Mouse (Mus musculus) ovary, postnatal 14 days (tissue): ENCODE data around the gene Adgrv1.
"Not testable (repeated sequence)": the region's sequence is repeated elsewhere in the genome, so short reads cannot be mapped to it uniquely, and the experiment has no call there.

Experiments
- DNase-seq: peaks from one replicate; pipeline ENCODE4 v3.0.0; 2022; ENCODE audit warnings: low spot score

Adgrv1 gene

DNA sequence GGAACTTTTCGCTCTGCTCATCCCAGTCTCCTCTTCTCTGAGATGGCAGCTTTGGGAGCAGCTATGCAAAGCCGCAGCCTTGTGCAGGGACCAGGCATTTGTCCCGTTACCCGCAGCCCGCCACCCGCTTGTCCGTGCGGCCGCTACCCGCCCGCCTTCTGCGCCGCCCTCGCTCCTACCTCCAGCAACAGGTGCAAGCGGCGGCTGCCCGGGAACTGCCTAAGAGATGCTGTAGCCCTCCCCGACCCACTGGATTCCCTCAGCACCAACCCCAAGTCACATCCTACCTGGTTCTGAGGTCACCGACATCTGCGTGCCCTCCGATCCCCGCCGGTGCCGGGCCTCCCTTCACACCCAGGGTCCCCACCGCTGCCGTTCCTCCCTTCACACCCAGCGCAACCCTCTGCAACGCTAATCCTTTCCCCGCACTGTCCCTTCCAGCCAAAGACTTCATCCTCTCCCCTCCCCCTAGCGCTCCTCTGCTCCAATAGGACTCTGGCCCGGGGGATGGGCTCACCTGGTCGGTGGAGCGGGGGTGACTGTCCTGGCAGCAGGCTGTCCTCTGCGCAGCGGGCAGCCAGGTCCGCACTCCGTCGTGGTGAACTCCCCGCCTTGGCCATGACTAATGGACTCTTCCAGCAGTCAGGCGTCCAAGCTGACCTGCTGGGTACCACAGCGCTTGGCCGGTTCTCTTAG, at the start of gene Adgrv1:
TSS of gene Adgrv1 (minus strand) at position 435 of the 696 bp plus-strand sequence.
- peak; percentile 50 for DNase-seq

DNA sequence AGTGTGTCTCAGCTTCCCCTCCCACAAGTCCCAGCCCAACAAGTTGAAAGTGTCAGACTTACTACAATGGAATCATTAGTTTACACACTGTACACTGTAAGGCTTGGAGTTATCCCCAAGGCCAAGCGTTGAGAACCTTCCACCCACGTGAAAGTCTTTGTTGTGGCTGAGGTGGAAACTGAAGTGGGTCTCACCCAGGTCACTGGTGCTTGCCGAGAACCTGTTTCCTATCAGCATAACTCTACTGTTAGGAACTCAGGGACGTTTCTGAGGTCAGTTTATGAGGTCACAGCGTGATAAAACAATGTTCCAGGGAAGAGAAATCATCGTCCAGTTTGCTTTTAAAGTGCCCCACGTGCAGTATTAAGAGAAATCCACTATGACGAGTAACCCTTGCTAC, 42.4 kb upstream of the Adgrv1 start:
- no peak for DNase-seq

DNA sequence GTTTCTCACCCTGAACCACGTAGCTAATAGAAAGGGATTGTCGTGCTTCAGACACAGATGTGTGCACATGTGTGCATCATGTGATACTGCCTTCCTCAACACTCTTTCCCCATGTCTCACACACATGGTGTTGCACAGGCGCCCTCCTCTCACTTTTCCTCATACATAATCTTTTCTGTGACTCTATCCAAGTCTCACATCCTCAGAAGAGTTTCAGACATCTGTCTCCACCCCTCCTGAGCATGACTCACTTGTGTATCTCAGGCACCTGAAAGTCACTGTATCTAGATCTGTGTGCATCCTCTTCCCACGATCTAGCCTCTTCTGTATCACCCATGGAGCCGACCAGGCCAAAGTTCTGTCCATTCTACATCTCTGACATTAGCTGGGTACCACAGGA, 34.8 kb upstream of the Adgrv1 start:
- DNase-seq = no peak

DNA sequence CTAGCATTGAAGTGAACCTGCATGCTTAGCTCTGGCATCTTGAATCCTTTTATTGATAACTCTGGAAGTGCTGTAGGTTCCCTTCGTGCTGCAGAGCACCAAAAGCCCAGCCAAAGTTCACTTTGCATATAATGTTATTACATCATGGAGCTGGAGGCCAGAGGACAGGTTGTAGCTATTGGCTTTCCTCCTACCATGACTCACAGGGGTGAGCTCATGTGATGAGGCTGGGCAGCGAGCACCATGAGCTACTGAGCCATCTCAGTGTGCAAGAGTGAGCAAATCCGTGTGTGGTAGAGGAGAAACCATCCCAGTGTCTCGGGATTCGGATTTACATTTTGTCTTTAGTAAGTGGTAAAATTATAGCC, 31.4 kb upstream of the Adgrv1 start:
- DNase-seq = no peak

GRCm38 (mm10) chr13:81663566-81664330, 30.8 kb upstream of the Adgrv1 start:
- no peak for DNase-seq

- DNase-seq = no peak
Observed at GRCm38 (mm10) chr13:81658053-81658752, 25.2 kb upstream of the Adgrv1 start.

GRCm38 (mm10) chr13:81657351-81658052, 24.5 kb upstream of the Adgrv1 start, which contains the start of gene Lysmd3:
Lysmd3 (plus strand) TSS chr13:81657663.
- peak; percentile 86 for DNase-seq

GRCm38 (mm10) chr13:81657008-81657350, 24.0 kb upstream of the Adgrv1 start:
- DNase-seq = no peak

DNA sequence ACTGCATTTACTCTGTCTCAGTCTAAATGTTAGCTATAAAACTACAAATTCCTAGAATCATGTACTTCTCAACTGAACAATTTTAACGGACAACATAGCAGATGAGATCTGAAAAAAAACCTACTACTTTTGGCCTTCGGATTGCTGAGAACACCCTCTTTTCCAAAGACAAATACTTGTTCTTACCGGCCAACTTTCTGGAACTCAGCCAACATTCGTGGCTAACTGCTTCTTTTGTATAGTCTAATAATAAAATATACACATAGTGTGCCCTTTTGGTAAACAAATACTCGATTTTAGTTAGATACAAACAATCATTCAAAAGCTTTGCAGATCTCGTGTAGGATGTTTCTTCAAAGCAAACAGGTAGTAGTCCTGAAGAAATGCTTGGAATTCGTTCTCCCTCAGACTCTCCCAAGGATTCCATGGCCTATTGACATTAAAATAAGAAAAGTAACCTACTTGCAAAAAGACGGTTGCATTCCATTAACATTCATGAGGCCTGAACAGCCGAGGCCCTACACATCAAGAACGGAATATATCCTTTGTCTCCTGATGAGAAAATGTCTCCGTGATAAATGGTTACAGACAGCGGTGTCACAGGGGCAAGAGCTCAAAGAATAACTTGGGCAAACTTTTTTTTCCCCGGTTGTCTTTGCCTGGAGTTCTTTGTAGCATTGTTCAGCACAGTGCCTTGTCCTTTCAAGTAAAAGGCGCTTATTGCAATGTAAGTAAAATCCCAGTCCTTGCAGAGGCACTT, 23.3 kb upstream of the Adgrv1 start:
- DNase-seq = no peak

GRCm38 (mm10) chr13:81650382-81650781, 17.4 kb upstream of the Adgrv1 start:
- DNase-seq = not testable (repeated sequence)

DNA sequence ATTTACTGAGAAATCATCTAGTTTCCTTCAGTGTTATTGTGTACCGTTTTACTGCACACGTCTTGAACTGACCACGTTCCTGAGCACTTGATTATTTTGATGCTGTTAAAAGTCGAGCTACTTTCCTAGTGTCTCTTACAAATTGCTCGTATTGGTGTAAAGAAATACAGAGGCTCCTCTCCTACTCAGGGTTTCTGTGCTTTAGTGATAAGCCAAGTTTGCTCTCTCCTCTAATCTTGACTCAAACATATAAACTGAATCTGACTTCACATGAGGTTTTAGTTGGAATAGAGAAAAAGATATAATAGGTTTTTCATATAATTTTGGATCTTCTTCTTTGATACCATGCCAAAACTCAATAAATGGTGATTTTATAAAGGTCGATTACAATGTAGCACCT, 13.4 kb upstream of the Adgrv1 start:
- DNase-seq = no peak

DNA sequence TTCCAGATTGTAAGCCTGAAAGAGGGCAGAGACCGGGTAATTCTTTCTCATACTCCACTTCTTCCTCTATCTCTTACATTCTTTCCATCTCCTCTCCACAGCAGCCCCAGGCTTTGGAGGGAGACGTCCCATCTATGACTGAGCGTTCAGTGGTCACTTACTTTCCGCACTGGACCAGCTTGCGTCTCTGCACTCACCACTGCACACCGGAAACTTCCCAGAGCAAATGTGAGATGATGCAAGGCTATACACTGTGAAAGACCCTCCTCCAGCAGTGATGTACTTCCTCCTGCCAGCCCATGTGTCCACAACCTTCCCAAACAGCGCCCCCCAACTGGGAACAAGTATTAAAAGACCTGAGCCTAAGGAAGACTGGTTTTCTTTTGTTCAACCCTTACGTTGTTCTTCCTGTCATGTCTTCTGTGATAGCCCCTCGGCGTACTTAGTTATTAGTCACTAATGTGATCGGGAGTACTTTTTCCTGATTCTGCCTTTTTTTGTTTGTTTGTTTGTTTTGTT, 11.2 kb upstream of the Adgrv1 start:
- DNase-seq = no peak

DNA sequence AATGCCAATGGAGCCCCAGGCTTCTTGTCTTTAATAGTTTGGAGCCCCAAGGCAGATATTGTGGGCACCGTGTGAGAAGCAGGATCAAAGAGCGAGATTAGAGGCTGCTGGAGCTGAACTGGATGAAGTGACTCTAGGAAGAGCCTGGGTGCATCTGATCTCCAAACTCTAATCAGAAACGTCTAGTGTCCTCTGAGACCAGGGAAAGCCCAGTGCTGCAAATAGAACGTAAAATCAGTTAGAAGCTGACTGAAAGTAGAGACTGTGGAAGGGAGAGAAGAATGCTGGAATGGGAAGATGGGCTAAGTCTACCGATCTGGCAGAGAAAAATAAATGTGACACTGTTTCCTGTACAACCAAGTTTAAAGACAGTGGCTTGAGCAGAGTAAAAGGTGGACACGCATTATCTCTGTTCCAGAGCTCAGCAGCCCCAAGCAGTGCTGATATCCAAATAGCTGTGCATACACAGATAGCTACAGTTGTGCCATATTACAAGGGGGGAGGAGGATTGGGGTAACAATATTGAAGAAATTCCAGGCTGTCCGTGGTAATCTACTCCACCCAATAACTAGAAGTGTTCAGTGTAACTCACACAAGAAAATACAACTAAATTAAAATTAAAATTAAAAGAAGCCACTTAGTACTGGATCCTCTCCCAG, 9.7 kb upstream of the Adgrv1 start:
- DNase-seq = no peak

GRCm38 (mm10) chr13:81641289-81642045, 8.5 kb upstream of the Adgrv1 start:
- DNase-seq = no peak

GRCm38 (mm10) chr13:81640881-81641280, 7.9 kb upstream of the Adgrv1 start:
- no peak for DNase-seq

GRCm38 (mm10) chr13:81639624-81640023, 6.7 kb upstream of the Adgrv1 start:
- no peak for DNase-seq

GRCm38 (mm10) chr13:81630566-81630965, 2.4 kb downstream of the Adgrv1 start:
- no peak for DNase-seq

- no peak for DNase-seq
Observed at GRCm38 (mm10) chr13:81629395-81629794, 3.6 kb downstream of the Adgrv1 start.

- DNase-seq = no peak
Observed at GRCm38 (mm10) chr13:81628631-81629190, 4.2 kb downstream of the Adgrv1 start.

DNA sequence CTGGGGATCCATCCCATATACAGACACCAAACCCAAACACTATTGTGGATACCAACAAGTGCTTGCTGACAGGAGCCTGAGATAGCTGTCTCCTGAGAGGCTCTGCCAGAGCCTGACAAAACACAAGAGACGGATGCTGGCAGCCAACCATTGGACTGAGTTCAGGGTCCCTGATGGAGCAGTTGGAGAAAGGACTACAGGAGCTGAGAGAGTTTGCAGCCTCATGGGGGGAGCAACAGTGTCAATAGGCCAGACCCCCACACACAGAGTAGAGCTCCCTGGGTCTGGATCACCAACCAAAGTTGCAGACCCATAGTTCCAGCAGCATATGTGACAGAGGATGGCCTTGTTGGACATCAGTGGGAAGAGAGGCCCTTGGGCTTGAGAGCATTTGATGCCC, 5.1 kb downstream of the Adgrv1 start:
- DNase-seq = not testable (repeated sequence)
